Mouse (Mus musculus) left cerebral cortex, postnatal 25 days (tissue): Measurements from ENCODE around the gene Atp11c. TPM values are rescaled to one million over a fixed set of nuclear protein-coding genes. Genes with fewer than 3 reads are reported as not detected.

ENCODE experiments used
- DNase-seq, 2 experiments: peaks; one replicate each; pipeline ENCODE4 v3.0.0; 2022; ENCODE audit warnings: low spot score in 2 of 2, mixed read lengths in 1 of 2
- intact Hi-C: fragments of 180-260 bp; cut with DNase I; formaldehyde crosslinking; loops from one replicate; pipeline ENCODE4 v1.15.1; 2025
- total RNA-seq, 2 experiments: library from RNA; stranded (reverse); gene quantifications; 2 replicates each; pipeline ENCODE4 v1.2.3; 2021

Atp11c gene
- total RNA-seq, 2 experiments from 2014 or later = 7.7 to 8.8 TPM

GRCm38 (mm10) chrX:60403764-60404667 lies 188.5 kb downstream of the Atp11c start:
- peak in 1 of 2 experiments; percentile 43 for DNase-seq
- intact Hi-C loops = loop anchor here (2.0 to 10.0 kb wide), 3 partner anchors 391 to 1219 kb away; partner anchors contain the start of gene Fgf13

GRCm38 (mm10) chrX:60403062-60403763 lies 189.3 kb downstream of the Atp11c start:
- no peak for DNase-seq
- intact Hi-C loops = loop anchor here (5.0 to 10.0 kb wide), 2 partner anchors 836 to 1218 kb away; partner anchors contain the start of gene Fgf13

GRCm38 (mm10) chrX:60394292-60394691 lies 198.2 kb downstream of the Atp11c start:
- intact Hi-C loops = no loop called here
- DNase-seq = no peak

GRCm38 (mm10) chrX:60386852-60387251 lies 205.6 kb downstream of the Atp11c start:
- intact Hi-C loops = no loop called here

GRCm38 (mm10) chrX:60381711-60382110 lies 210.8 kb downstream of the Atp11c start:
- intact Hi-C loops = no loop called here
- DNase-seq = no peak

More at GRCm38 (mm10) chrX:60386852-60387251, 205.6 kb downstream of the Atp11c start:
- no peak for DNase-seq

- DNase-seq = no peak
- intact Hi-C loops = no loop called here
Observed at GRCm38 (mm10) chrX:60380386-60380785, 212.1 kb downstream of the Atp11c start.

GRCm38 (mm10) chrX:60348741-60349140 lies 243.8 kb downstream of the Atp11c start:
- DNase-seq = no peak
- intact Hi-C loops = no loop called here

- intact Hi-C loops = no loop called here
- no peak for DNase-seq
Observed at GRCm38 (mm10) chrX:60345447-60345846, 247.1 kb downstream of the Atp11c start.

GRCm38 (mm10) chrX:60344991-60345390 lies 247.5 kb downstream of the Atp11c start:
- no peak for DNase-seq

GRCm38 (mm10) chrX:60329735-60330134 lies 262.8 kb downstream of the Atp11c start:
- intact Hi-C loops = no loop called here
- DNase-seq = no peak

More at GRCm38 (mm10) chrX:60344991-60345390, 247.5 kb downstream of the Atp11c start:
- intact Hi-C loops = no loop called here

- intact Hi-C loops = no loop called here
- DNase-seq = no peak
Observed at GRCm38 (mm10) chrX:60321321-60321720, 271.2 kb downstream of the Atp11c start.

GRCm38 (mm10) chrX:60317661-60318060 lies 274.8 kb downstream of the Atp11c start:
- no peak for DNase-seq
- intact Hi-C loops = no loop called here

- intact Hi-C loops = no loop called here
Observed at GRCm38 (mm10) chrX:60292335-60292734, 300.2 kb downstream of the Atp11c start.

GRCm38 (mm10) chrX:60255346-60255745 lies 337.2 kb downstream of the Atp11c start:
- DNase-seq = no peak
- intact Hi-C loops = no loop called here

More at GRCm38 (mm10) chrX:60292335-60292734, 300.2 kb downstream of the Atp11c start:
- DNase-seq = no peak

- no peak for DNase-seq
- intact Hi-C loops = no loop called here
Observed at GRCm38 (mm10) chrX:60187726-60188125, 404.8 kb downstream of the Atp11c start.

GRCm38 (mm10) chrX:60182611-60183010 lies 409.9 kb downstream of the Atp11c start:
- no peak for DNase-seq
- intact Hi-C loops = no loop called here

GRCm38 (mm10) chrX:60178744-60179458 lies 413.6 kb downstream of the Atp11c start, which contains the start of gene Mcf2:
Mcf2 (minus strand) TSS chrX:60179089.
- intact Hi-C loops = no loop called here
- DNase-seq = no peak

- no peak for DNase-seq
- intact Hi-C loops = no loop called here
Observed at GRCm38 (mm10) chrX:60178025-60178743, 414.3 kb downstream of the Atp11c start.
